Mouse (Mus musculus): Measurements from ENCODE around the gene Zfp13. TPM values are rescaled to one million over a fixed set of nuclear protein-coding genes. Genes with fewer than 3 reads are reported as not detected.
A peak's percentile ranks its signal among the peaks of the same experiment; 100 is the strongest.

Gene Zfp13
- polyA plus RNA-seq, 2 experiments: 16.2 to 27.6 TPM

GRCm38 (mm10) chr17:23546333-23546701 is 53.0 kb downstream of the Zfp13 start:
- no peak for TF ChIP-seq POLR2A (IDR thresholded peaks at IDR 0.05; ENCODE audit: borderline replicate concordance, extremely low read depth, insufficient read depth, insufficient read length)
- Histone ChIP-seq H3K4me1 (ENCODE audit: control insufficient read depth, insufficient read depth, low read length) (0 out of 2 replicates have a peak, but pooled peaks cover 7% of the 10 kb centered on the region), H3K27ac (replicated peaks; ENCODE audit: low read depth, low read length) (peak overlapping the region; percentile 67; the same call in 1 of the 2 replicates), H3K4me3 (replicated peaks; ENCODE audit: low read length) (peak overlapping the region; percentile 60), H3K36me3 (ENCODE audit: control insufficient read depth, insufficient read depth, low read length) (no peaks in the 10 kb centered on the region), H3K4me2 (replicated peaks; ENCODE audit: low read depth, low read length, severe bottlenecking) (peak overlapping the region; percentile 46), H3K27me3 (ENCODE audit: control insufficient read depth, insufficient read depth, low read length) (0 out of 2 replicates have a peak, but pooled peaks cover 3% of the 10 kb centered on the region), H3K9ac (ENCODE audit: low read depth, low read length, severe bottlenecking) (peak overlapping the region; percentile 67), H3K9me3 (ENCODE audit: control insufficient read depth, low read length) (no peaks in the 10 kb centered on the region)
- 1% methylated on average over 20 of the region's 20 CpGs for WGBS
- peak; percentile 86 for DNase-seq (ENCODE audit: low spot score)
- peak; percentile 62 for ATAC-seq (ENCODE audit: low FRiP score, low read depth)

- 0 out of 2 replicates have a peak, but pooled peaks cover 8% of the 10 kb centered on the region for H3K27me3 ChIP-seq (ENCODE audit: control insufficient read depth, insufficient read depth, low read length)
- no peak for ATAC-seq (ENCODE audit: low FRiP score, low read depth)
- no peak overlapping the region for H3K9ac ChIP-seq (ENCODE audit: low read depth, low read length, severe bottlenecking)
- H3K27ac ChIP-seq (replicated peaks; ENCODE audit: low read depth, low read length): no peak overlapping the region
- H3K4me1 ChIP-seq (ENCODE audit: control insufficient read depth, insufficient read depth, low read length): 0 out of 2 replicates have a peak, but pooled peaks cover 5% of the 10 kb centered on the region
- H3K4me2 ChIP-seq (replicated peaks; ENCODE audit: low read depth, low read length, severe bottlenecking): peak overlapping the region; percentile 46
- TF ChIP-seq POLR2A (IDR thresholded peaks at IDR 0.05; ENCODE audit: borderline replicate concordance, extremely low read depth, insufficient read depth, insufficient read length): no peak
- no peak for DNase-seq (ENCODE audit: low spot score)
- H3K4me3 ChIP-seq (replicated peaks; ENCODE audit: low read length): peak overlapping the region; percentile 60
- no peaks in the 10 kb centered on the region for H3K9me3 ChIP-seq (ENCODE audit: control insufficient read depth, low read length)
- H3K36me3 ChIP-seq (ENCODE audit: control insufficient read depth, insufficient read depth, low read length): no peaks in the 10 kb centered on the region
- WGBS: 28% methylated on average over 6 of the region's 6 CpGs
Observed at GRCm38 (mm10) chr17:23545841-23546240, 53.4 kb downstream of the Zfp13 start.

- H3K27me3 ChIP-seq (ENCODE audit: control insufficient read depth, insufficient read depth, low read length): peaks cover 16% of the 10 kb centered on the region
- no peak overlapping the region for H3K4me3 ChIP-seq (replicated peaks; ENCODE audit: low read length)
- H3K4me1 ChIP-seq (ENCODE audit: control insufficient read depth, insufficient read depth, low read length): 0 out of 2 replicates have a peak, but pooled peaks cover 5% of the 10 kb centered on the region
- H3K36me3 ChIP-seq (ENCODE audit: control insufficient read depth, insufficient read depth, low read length): no peaks in the 10 kb centered on the region
- no peak overlapping the region for H3K4me2 ChIP-seq (replicated peaks; ENCODE audit: low read depth, low read length, severe bottlenecking)
- H3K9me3 ChIP-seq (ENCODE audit: control insufficient read depth, low read length): no peaks in the 10 kb centered on the region
- 100% methylated on average over 1 of the region's 1 CpGs for WGBS
- ATAC-seq (ENCODE audit: low FRiP score, low read depth) (no peak), DNase-seq (ENCODE audit: low spot score) (no peak)
- TF ChIP-seq POLR2A (IDR thresholded peaks at IDR 0.05; ENCODE audit: borderline replicate concordance, extremely low read depth, insufficient read depth, insufficient read length): no peak
- H3K9ac ChIP-seq (ENCODE audit: low read depth, low read length, severe bottlenecking): no peak overlapping the region
- H3K27ac ChIP-seq (replicated peaks; ENCODE audit: low read depth, low read length): no peak overlapping the region
Observed at GRCm38 (mm10) chr17:23544766-23545165, 54.5 kb downstream of the Zfp13 start.

- no peak for DNase-seq (ENCODE audit: low spot score)
- Histone ChIP-seq H3K27me3 (ENCODE audit: control insufficient read depth, insufficient read depth, low read length) (peaks cover 24% of the 10 kb centered on the region), H3K27ac (replicated peaks; ENCODE audit: low read depth, low read length) (no peak overlapping the region), H3K9me3 (ENCODE audit: control insufficient read depth, low read length) (no peaks in the 10 kb centered on the region), H3K36me3 (ENCODE audit: control insufficient read depth, insufficient read depth, low read length) (no peaks in the 10 kb centered on the region), H3K4me1 (ENCODE audit: control insufficient read depth, insufficient read depth, low read length) (0 out of 2 replicates have a peak, but pooled peaks cover under 1% of the 10 kb centered on the region), H3K4me3 (replicated peaks; ENCODE audit: low read length) (no peak overlapping the region), H3K4me2 (replicated peaks; ENCODE audit: low read depth, low read length, severe bottlenecking) (no peak overlapping the region; the same call in 1 of the 2 replicates), H3K9ac (ENCODE audit: low read depth, low read length, severe bottlenecking) (no peak overlapping the region)
- no peak for ATAC-seq (ENCODE audit: low FRiP score, low read depth)
- TF ChIP-seq POLR2A (IDR thresholded peaks at IDR 0.05; ENCODE audit: borderline replicate concordance, extremely low read depth, insufficient read depth, insufficient read length): no peak
- WGBS: 73% methylated on average over 4 of the region's 4 CpGs
Observed at GRCm38 (mm10) chr17:23543983-23544382, 55.3 kb downstream of the Zfp13 start.

- WGBS: 19% methylated on average over 5 of the region's 5 CpGs
- H3K4me2 ChIP-seq (replicated peaks; ENCODE audit: low read depth, low read length, severe bottlenecking): no peak overlapping the region; the same call in 1 of the 2 replicates
- no peak overlapping the region for H3K27ac ChIP-seq (replicated peaks; ENCODE audit: low read depth, low read length)
- H3K36me3 ChIP-seq (ENCODE audit: control insufficient read depth, insufficient read depth, low read length): no peaks in the 10 kb centered on the region
- no peak for ATAC-seq (ENCODE audit: low FRiP score, low read depth)
- peaks cover 29% of the 10 kb centered on the region for H3K27me3 ChIP-seq (ENCODE audit: control insufficient read depth, insufficient read depth, low read length)
- H3K4me1 ChIP-seq (ENCODE audit: control insufficient read depth, insufficient read depth, low read length): peaks cover 2% of the 10 kb centered on the region; the same call in 1 of the 2 replicates
- no peak for TF ChIP-seq POLR2A (IDR thresholded peaks at IDR 0.05; ENCODE audit: borderline replicate concordance, extremely low read depth, insufficient read depth, insufficient read length)
- no peak overlapping the region for H3K4me3 ChIP-seq (replicated peaks; ENCODE audit: low read length)
- H3K9me3 ChIP-seq (ENCODE audit: control insufficient read depth, low read length): no peaks in the 10 kb centered on the region
- H3K9ac ChIP-seq (ENCODE audit: low read depth, low read length, severe bottlenecking): no peak overlapping the region
- no peak for DNase-seq (ENCODE audit: low spot score)
Observed at GRCm38 (mm10) chr17:23543325-23543724, 56.0 kb downstream of the Zfp13 start.

Measured in limb, embryonic 14.5 days (tissue).